Mouse (Mus musculus) right cerebral cortex, adult 2 months (tissue): ENCODE results near the gene Map3k12.

ENCODE experiments used
- DNase-seq, 2 experiments: peaks; one replicate each; pipeline ENCODE4 v3.0.0; 2021 to 2022; ENCODE audit warnings: low spot score in 2 of 2

Gene Map3k12

GRCm38 (mm10) chr15:102460409-102460808 lies 56.5 kb downstream of the Map3k12 start:
- no peak for DNase-seq

- DNase-seq, result no peak
Measured at GRCm38 (mm10) chr15:102459847-102460246, 57.0 kb downstream of the Map3k12 start.

GRCm38 (mm10) chr15:102459381-102459780 lies 57.5 kb downstream of the Map3k12 start:
- no peak for DNase-seq

- peak; percentile 96 for DNase-seq
Measured at GRCm38 (mm10) chr15:102458904-102459317, 58.0 kb downstream of the Map3k12 start, which contains the start of gene Prr13. TSS of gene Prr13 (plus strand) at chr15:102459028.

GRCm38 (mm10) chr15:102458050-102458736 lies 58.7 kb downstream of the Map3k12 start:
- DNase-seq, result no peak

GRCm38 (mm10) chr15:102455993-102456392 lies 60.9 kb downstream of the Map3k12 start:
- no peak for DNase-seq

- DNase-seq, result no peak
Measured at GRCm38 (mm10) chr15:102451666-102452430, 65.0 kb downstream of the Map3k12 start.

GRCm38 (mm10) chr15:102450928-102451327 lies 65.9 kb downstream of the Map3k12 start:
- DNase-seq, result no peak

GRCm38 (mm10) chr15:102449366-102449765 lies 67.5 kb downstream of the Map3k12 start:
- DNase-seq, result no peak
